Mouse (Mus musculus): ENCODE measurements at regions not wholly inside any gene's neighbourhood (a gene's known extent, or its start where the extent isn't known, plus 50 kb on each side); places are given as distances from the start of the nearest gene placed in this dataset.

DNA sequence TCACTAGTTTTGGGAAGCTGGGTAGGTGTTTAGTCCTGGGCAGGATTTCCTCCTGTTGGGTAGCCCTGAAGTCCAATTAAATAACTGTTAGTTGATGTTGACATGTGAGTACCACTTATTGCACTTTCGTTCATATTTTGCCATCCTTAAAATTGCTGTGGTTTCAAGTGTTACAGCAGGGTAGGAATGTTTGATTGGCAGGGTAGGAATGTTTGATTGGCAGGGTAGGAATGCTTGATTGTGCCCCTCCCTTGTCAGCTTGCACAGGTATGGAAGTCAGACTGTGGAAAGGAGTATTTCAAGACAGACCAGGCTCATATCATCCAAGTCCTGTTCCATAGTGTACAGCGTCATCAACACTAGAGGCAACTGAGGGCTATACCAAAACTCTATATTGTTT lies 745.6 kb upstream of the Frg1 start:
- no peak for DNase-seq (ENCODE audit: low spot score in 2 of 2)

DNA sequence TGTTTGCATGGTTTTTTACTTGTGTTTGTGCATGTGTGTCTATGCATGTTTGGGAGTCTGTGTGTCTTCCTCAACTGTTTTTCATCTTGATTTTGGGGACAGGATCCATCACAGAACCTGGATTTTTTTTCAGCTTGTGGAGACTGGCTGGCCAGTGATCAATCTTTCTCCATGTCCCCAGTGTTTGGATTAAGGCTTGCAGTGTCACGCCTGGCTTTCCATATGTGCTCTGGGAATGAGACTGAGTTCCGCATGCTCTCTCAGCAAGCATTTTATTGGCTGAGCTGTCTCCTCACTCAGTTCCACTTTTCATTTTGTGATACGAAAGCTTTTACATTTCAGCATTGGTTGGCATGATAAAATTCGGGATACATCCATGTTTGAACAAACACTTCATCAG lies 740.1 kb upstream of the Frg1 start:
- no peak for DNase-seq (ENCODE audit: low spot score in 2 of 2)
- intact Hi-C loops (cut with DNase I), result no loop called here

More for the DNA sequence above, 745.6 kb upstream of the Frg1 start:
- intact Hi-C loops (cut with DNase I), result no loop called here

DNA sequence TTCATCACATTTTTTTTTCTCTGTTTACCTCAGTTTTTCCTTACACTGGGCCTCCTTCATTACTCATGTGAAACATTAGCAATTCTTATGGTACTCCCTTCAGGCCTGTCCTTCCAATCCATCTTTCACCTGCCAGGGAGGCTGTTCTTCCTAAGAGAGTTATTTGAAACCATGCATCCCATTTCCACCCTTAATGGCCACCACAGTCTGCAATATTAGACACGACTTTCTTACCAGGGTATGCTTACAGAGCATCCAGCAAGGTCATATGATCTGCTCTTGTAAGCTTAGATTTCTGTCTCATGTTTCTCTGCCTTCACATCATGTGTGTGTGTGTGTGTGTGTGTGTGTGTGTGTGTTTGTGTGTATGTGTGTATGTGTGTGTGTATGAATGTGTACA lies 739.7 kb upstream of the Frg1 start:
- intact Hi-C loops (cut with DNase I), result no loop called here
- DNase-seq (ENCODE audit: low spot score in 2 of 2), result no peak

DNA sequence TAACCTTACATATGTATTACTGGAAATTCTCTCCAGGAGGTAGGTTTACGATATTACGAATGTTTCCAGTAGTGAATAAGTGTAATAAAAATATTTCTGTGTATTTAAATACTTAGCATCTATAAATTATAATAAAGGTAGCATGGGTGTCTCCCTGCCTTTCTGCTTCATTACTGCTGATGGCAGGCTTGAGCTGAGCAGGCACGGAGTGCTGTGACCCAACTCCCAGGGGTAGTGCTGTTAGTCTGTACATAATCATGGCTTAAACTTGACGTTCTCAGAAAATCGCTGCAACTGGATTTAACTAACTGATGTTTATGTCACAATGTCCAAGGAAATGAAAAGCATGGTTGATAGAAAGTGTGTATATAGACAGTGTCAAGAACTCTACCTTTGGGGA lies 727.8 kb upstream of the Frg1 start:
- intact Hi-C loops (cut with DNase I), result no loop called here
- DNase-seq (ENCODE audit: low spot score in 2 of 2), result no peak

DNA sequence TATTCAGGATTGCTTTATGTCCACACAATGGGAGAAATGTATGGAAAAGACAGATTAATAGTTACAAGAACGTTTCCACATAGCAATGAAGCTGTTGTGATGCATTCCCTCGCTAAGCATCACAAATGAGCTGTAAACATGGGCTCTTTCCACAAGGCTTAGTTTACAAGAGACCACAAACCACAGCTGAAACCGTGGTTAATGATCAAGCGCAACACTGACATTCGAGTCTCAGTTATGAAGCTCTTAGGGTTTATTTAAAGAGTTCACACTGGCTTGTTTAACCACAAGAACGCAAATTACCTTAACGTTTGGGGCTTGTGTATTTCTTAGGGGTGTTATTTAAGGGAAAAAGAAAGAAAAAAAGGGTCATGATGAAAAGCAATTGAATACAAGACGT lies 727.3 kb upstream of the Frg1 start:
- DNase-seq (ENCODE audit: low spot score in 2 of 2), result no peak
- intact Hi-C loops (cut with DNase I), result no loop called here

DNA sequence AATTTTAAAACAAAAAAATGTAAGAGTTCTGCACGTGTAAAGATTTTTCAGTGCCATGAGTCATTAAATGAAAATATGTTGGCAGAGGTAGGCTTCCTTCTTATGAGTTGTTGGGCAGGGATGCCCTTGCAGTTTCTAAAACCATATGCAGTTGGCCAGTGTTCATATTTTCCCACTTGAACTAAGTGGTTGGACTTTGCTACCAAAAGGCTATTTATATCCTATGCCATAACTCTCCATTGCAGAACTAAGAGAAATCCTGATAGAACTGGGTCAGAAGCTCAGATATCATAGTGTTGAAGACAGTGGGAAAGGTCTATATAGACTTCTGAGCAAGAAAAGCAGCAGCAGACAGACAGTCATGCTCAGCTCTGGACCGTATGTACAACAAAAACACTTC lies 690.7 kb upstream of the Frg1 start:
- intact Hi-C loops (cut with DNase I), result no loop called here
- DNase-seq (ENCODE audit: low spot score in 2 of 2), result no peak

DNA sequence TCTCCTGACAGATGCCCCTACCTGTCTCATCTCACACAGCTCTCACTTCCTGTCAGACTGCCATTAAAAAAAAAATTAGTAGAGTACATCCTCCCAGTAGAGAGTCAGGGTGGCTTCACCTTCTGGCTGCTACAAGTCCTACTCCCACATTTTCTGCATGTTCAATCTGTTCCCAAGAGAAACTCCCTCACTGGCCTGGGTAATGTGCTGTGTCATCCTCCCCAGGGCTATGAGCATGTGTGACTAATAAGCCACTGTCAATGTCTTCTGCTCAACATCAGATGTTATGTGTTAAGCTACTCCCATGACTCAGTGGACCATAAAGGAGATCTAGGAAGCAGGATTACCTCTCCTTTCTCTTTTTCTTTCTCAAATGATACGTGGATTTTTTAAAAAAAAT lies 652.4 kb upstream of the Frg1 start:
- DNase-seq (ENCODE audit: low spot score in 2 of 2), result no peak
- intact Hi-C loops (cut with DNase I), result no loop called here

DNA sequence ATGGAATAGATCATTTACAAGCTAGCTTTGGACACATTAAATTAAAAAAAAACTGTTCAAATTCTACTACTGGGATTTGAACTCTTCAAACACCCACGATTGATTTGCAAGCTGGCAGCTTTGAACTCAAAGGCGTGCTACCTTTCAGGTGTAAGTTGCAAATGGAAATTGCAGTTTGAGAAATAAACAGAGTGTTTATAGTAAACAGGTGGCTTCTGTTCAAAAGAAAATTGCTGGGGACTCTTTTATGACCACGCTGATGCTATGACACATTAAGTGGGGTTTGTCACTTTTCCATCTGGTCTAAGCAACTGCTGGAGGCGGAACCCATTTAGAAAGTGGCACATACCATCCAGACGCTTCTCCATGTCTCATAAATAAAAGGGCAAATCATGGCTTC lies 626.7 kb upstream of the Frg1 start:
- no peak for DNase-seq (ENCODE audit: low spot score in 2 of 2)
- intact Hi-C loops (cut with DNase I), result no loop called here

DNA sequence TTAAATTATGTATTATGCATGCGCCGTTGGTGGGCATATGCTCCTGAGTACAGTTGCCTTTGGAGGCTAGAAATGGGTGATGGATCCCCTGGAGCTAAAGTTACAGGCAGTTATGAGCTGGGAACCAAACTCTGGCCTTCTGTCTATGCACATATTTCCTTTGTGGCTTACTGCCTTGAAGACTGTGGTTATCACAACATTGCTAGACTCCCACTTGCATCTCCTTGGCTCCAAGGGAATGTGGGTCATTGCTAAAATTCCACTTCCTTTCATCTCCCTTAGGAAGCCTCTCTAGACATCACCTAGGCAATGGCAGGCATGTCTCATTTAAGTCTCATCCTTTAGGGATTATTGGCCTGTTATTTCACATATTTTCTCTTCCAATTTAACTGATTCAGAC lies 622.4 kb upstream of the Frg1 start:
- intact Hi-C loops (cut with DNase I), result no loop called here
- peak in 1 of 2 experiments; percentile 35 for DNase-seq (ENCODE audit: low spot score in 2 of 2)

DNA sequence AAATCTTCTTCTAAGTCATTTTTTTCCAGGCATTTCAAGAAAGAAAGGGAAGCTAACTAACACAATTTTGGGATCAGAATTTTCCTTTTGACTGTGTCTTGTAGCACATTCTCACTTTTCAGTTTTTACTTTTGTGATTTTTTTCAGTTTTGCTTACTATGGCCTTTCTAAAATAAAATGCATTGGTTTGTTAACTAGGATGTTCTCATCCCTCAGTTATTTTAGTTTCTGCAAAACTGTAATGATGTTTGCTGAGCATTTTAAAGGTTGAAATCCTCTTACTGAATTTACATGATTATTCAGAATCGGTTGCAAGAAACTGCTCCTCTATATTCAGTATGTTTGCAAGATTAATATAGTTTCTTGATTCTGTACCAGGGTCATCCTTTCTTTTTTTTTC lies 610.1 kb upstream of the Frg1 start:
- no peak for DNase-seq (ENCODE audit: low spot score in 2 of 2)
- intact Hi-C loops (cut with DNase I), result no loop called here

DNA sequence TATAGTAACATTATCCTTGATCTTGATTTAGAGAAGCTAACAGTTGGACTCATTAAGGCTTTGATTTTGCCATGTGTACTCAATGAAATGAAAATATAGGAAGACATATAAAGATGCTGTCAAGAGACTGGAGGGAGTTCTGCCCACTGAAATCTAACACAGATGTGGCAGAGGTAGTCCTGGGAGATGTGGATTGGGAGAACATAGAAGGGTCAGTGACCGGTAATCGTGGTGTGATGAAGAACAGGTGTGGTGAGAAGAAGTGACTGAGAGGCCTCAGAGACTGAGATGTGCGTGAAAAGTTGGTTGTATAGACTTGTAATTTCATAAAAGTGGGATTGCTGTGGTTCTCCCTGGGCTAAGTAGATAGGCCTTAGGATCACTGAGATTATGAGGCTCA lies 600.9 kb upstream of the Frg1 start:
- intact Hi-C loops (cut with DNase I), result no loop called here
- no peak for DNase-seq (ENCODE audit: low spot score in 2 of 2)

DNA sequence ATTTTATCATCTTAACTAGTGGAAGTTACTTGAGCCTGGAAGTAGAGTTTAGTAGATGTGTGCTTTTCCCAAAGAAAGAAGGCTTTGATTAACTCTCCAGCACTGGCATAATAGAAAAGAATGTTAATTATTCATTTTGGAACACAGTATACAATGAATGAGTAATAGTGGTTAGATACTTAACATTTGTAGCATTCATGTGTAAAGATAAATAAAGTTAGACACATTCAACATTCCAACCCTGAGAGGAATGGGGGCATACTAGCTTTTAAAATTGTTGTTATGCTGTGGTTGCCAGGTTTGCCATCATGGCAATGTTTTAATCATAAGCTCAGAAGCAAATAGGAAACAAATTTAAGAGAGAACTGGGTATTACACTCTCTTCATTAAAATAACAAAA lies 586.3 kb upstream of the Frg1 start:
- intact Hi-C loops (cut with DNase I), result no loop called here
- DNase-seq (ENCODE audit: low spot score in 2 of 2), result no peak

DNA sequence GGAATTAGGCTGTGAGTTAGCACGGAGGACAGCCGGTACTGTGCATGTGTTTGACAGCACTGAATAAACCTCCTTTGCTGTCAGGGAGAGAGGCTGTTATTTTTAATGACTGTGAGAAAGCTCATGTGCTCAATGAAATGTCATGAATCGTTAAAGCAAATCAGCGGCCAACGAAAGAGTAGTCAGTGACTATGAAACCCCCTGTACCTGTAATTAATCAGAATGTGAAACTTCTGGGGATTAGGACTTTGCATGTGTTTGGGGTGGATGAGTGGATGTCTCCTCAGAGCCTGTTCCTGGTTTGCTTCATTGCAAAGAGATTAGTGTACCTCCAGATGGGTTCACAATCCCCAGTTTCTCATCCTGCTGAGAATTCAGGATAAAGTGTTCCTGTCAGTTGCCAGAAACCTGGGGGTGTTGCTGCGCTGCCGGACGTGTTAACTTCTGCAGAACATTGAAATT lies 572.2 kb upstream of the Frg1 start:
- DNase-seq (ENCODE audit: low spot score in 2 of 2), result peak; percentile 51 to 90
- intact Hi-C loops (cut with DNase I), result loop anchor here (1.0 to 10.0 kb wide), 4 partner anchors 16 to 234 kb away; no protein-coding TSS in a partner anchor

DNA sequence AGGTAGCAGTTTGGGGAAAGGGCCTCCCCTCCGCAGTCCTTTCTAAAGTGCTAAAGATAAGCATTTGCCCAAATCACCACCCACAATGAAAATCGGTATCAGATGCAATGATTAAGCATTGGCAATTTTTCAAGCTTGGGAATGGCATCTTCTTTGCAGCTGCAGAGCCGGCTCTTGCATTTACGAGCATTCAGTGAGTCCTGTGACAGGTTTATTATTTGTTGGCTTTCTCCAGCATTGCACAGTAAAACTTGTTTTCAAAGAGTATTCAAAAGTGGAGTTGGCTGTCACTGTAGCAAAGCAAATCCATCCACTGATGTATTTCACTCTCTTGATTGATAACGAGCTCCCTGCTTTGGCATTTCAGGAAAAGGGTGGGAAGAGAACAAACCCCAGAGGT lies 571.3 kb upstream of the Frg1 start:
- intact Hi-C loops (cut with DNase I), result loop anchor here (2.0 to 10.0 kb wide), 3 partner anchors 15 to 233 kb away; no protein-coding TSS in a partner anchor

DNA sequence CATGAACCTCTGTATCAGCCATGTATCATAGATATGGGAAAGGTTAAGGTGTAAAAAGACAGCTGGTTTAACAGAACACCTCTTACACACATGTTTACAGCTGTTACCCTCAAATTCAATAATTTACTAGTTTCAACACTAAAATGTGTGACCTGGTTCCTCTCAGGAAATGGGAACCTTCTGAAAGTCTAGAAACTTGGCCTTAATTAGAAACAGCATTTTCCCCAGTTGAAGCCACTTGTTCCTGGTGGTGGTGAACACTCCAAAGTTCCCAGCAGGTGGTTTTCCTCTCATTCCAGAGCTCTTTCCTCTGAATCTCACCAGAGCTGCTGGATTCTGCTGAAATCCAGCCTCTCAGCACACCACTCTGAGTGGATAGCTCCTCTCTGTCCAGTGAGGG lies 570.5 kb upstream of the Frg1 start:
- intact Hi-C loops (cut with DNase I), result loop anchor here (5.0 to 10.0 kb wide), 2 partner anchors 165 to 233 kb away; no protein-coding TSS in a partner anchor
- no peak for DNase-seq (ENCODE audit: low spot score in 2 of 2)

More for the DNA sequence above, 571.3 kb upstream of the Frg1 start:
- DNase-seq (ENCODE audit: low spot score in 2 of 2), result no peak

DNA sequence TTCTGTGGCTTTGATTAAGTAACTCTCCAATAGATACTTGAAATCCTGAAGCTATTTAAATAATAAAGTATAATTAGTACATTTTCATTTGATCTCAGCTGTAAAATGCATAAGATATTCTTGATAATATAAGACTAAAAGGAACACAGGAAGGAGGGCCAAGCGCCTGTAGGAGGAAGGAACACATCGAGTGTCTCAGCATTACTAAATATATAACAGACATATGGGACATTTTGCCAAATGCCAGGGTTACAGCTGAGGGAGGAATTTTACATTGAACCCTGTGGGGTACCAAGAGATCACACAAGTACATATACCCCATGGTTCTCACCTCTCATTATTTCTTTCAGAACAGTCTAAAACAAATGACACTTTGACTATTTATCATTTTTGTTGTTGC lies 555.5 kb upstream of the Frg1 start:
- peak; percentile 28 to 69 for DNase-seq (ENCODE audit: low spot score in 2 of 2)
- intact Hi-C loops (cut with DNase I), result loop anchor here (2.0 kb wide), 1 partner anchor 16 kb away; no protein-coding TSS in a partner anchor

DNA sequence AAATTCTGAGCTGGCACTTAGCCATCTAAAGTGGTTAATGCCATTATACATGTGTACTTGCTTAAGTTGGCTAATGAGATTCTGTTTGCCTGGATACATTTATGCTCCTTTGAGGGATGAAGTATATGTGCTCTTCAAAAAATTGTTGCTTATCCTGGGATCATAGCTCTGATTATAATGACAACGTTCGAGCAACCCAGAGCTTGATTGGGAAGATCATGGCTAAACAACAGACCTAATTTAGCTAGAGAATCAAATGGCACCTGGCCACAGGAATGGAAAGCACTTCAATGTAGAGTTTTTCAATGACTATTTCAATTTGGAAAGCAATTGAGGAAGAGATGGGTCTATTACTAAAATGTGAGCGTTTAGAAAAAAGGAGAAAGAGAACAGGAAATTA lies 553.7 kb upstream of the Frg1 start:
- intact Hi-C loops (cut with DNase I), result no loop called here

DNA sequence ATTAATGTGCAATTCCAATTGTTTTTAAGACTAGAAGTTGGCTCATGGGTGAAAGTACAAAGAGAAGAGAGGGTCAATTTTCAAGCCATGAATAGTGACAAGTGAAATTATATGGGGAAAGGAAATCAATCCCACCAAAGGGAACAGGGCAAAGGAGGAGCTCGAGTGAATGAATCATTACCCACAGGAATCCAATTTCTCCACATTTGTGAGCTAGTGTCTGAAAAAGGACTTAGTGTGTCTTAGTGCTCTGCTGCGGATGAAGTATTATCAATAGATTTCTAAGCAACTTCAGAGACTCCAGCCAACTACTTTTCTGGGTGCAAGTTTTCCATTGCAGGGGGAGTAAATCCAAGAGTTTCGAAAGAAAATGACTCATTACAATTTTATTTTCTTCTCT lies 552.5 kb upstream of the Frg1 start:
- no peak for DNase-seq (ENCODE audit: low spot score in 2 of 2)
- intact Hi-C loops (cut with DNase I), result no loop called here

More for the DNA sequence above, 553.7 kb upstream of the Frg1 start:
- no peak for DNase-seq (ENCODE audit: low spot score in 2 of 2)

DNA sequence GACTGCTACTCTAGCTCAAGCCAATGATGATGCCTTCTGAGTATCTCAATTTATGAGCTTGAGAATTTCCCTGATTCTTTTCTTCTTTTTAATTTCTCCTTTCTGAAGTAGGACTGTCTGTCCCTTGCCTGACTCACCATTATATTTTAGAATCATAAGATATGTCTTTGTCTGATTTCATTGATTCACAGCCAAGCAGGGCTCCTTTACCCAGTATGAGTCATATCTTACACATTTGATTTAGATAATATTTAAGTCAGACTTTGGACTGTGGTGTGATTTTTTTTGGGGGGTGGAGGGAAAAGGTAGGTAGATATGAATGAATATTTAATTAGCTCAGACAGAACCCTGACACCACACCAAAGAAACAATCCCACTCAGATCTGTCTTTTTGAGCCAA lies 547.2 kb upstream of the Frg1 start:
- peak in 1 of 2 experiments; percentile 85 for DNase-seq (ENCODE audit: low spot score in 2 of 2)
- intact Hi-C loops (cut with DNase I), result no loop called here

DNA sequence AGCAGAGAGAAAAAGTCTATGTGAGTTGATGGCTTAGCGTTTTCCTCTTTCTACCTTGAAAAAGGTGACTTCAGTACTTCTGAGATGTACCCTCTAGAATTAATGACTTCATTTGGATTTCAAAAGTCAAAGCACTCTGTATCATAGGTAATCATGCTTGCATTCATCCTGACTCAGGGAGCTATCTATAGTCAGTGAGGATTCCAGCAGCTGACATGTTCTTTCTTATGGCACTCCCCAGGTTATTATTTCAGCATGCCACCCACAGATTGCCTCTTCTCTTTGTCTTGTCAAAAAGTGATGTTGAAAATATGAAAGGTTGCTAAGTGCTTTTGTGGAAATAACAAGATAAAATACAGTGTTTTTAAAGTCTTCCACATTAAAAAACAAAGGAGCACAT lies 540.0 kb upstream of the Frg1 start:
- intact Hi-C loops (cut with DNase I), result no loop called here
- peak in 1 of 2 experiments; percentile 16 for DNase-seq (ENCODE audit: low spot score in 2 of 2)

DNA sequence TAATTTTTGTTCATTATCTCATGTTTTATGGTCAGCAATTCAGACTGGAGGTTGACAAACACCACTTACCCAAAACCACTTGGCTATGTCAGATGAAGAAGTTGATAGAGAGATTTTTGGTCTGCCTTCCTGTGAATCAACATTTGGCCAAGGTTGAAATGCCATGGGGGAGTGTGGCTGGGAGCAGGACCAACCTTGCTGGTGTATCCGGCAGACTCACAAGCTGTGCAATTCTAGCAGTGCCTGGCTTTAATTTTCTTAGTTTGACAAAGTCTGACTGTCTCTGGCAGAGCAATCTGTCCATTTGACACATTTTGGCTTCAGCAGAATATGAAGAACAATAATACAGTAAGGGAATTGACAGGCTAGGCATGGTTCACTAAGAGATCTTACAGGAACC lies 533.9 kb upstream of the Frg1 start:
- DNase-seq (ENCODE audit: low spot score in 2 of 2), result no peak
- intact Hi-C loops (cut with DNase I), result no loop called here

DNA sequence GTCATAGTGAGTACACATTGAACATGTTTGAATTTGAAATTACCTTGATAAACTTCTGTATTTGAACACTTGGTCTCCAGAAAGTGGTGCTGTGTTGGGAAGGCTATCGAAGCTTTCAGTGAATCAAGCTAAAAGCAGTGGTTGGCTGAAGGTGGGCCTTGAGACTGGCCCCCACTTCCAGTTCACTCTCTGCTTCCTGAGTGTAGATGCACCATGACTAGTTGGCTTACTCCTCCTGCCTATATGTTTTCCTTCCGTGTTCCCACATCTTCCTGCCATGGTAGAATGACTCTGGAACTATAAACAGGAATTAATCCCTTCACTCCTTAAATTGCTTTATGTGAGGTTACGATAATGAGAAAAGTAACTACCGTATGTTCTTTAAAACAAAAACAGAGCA lies 522.4 kb upstream of the Frg1 start:
- DNase-seq (ENCODE audit: low spot score in 2 of 2), result no peak
- intact Hi-C loops (cut with DNase I), result no loop called here
